Mouse (Mus musculus): ENCODE measurements at regions not wholly inside any gene's neighbourhood (a gene's known extent, or its start where the extent isn't known, plus 50 kb on each side); places are given as distances from the start of the nearest gene placed in this dataset.
A peak's percentile ranks its signal among the peaks of the same experiment; 100 is the strongest.

DNA sequence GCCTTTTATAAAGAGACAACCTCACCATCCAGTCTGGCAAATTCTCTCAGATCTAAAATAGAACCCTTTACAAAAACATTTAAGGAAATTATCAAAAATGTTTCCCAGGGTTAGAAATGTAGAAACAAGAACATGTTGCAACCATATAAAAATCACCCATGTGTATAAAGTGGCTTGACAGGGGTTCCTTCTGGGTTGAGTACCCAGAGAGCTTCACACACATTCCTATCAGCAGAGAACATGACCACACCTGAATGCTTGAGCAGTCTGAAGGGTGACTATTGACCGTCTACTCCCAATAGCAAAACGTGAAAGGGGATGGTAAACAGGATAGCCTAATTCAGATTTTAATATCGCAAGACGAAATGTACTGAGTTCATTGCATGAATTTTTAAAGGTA lies 57.8 kb upstream of the Zfand5 start:
- no peak for DNase-seq (ENCODE audit: low spot score in 2 of 2)

DNA sequence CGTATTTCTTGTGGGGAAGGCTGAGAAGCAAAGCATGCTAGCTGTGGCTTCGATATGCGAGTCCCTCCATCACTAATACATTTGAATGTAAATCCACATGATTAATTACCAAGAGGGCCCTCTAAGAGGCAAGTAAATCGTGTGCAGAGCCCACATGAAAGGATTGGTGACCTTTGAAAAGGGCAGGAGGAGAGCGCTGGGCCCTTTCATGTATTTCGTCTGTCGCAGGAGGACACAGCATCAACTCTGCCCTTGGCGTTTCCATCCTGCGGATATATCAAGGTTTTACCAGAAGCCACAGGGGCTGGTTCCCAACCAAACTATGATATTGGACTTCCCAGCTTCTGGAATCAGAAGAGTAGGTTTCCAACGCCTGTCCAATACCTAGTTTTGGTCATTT lies 78.6 kb upstream of the Zfand5 start:
- DNase-seq (ENCODE audit: low spot score in 2 of 2): no peak

DNA sequence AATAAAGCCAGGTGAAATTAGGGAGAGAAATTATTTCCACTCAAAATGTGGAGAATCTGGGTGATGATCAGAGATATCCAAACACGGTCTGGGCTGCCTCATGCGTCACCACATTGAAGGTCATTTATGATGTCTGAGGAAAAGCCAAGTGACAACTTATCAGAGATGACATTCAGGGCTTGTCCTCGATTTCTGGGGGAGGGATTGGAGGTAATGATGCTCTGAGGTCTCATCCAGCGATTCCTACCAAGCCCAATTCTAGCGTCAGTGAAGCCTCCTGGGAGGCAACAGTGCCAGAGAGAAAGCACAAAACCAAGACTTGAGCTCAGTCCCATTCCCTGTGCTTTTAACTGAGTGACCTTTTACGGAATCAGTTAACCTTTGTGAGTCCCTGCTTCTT lies 79.5 kb upstream of the Zfand5 start:
- DNase-seq (ENCODE audit: low spot score in 2 of 2): no peak

DNA sequence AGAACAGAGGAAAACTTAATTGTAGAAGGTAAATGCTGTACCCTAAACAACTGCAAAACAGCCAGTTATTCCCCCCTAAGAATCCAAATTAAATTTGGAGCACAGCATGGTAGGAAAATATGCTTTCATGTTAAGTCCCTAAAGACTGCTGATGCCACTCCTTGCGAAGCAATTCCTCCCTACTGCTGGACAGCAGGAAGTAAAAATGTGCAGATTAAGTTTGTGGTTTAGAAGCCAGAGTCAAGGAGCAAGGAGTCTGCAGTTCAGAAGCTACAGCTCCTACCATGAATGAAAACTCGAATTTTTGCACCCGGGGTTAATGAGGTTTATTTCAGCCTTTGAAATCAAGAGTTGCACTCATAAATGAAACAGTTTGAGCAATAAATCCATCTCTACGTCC lies 82.9 kb upstream of the Zfand5 start:
- DNase-seq (ENCODE audit: low spot score in 2 of 2): no peak

DNA sequence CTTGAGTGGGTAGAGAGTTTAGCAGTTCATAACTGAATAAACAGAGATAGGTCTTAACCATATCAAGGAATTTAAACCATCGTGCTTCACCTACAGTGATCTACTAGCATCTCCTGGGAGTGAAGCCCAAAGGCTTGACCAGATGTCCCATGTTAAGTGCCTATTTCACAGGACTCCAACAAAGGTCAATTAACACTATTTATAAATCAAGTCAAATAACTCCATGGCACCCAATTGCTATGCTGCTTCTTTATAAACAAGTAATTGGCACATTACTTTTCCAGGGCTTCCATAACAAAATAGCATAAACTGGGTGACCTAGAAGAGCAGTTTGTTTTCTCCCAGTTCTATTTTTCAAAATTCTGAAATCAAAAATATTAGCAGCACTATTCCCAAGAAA lies 85.4 kb upstream of the Zfand5 start:
- no peak for DNase-seq (ENCODE audit: low spot score in 2 of 2)

DNA sequence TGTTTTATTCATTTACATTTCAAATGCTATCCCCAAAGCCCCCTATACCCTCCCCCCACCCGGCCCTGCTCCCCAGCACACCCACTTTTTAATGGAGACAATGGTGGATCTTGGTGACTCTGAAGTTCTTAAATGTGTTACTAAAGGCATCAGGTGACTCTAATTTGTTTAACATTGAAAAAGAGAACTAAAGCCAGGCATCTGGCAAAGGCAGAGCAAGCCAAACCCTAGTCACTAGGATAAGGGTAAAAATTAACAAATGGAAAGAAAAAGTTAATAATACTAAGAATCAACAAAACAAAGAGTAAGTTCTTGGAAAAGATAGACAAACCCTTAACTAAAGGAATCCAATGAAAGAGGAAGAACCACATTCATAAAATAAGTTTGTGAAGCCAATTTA lies 86.1 kb upstream of the Zfand5 start:
- no peak for DNase-seq (ENCODE audit: low spot score in 2 of 2)

DNA sequence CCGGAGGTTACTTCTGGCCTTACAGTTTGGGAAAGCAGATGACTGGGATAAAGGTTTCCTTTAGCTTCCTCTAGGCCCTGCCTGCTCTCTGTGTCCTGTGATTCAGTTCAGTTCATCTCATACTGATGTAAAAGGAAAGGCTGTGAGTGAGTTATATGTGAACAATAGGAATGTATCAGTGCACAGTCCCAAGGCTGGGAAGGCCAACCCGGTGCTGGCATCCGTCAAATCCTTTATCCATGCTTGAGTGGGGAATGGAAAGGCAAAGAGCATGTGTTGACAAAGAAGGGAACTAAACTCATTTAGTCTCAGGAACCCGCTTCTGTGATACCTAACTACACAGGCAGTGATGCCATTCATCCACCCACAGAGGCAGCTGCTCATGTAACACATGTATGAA lies 89.0 kb upstream of the Zfand5 start:
- DNase-seq (ENCODE audit: low spot score in 2 of 2): no peak

DNA sequence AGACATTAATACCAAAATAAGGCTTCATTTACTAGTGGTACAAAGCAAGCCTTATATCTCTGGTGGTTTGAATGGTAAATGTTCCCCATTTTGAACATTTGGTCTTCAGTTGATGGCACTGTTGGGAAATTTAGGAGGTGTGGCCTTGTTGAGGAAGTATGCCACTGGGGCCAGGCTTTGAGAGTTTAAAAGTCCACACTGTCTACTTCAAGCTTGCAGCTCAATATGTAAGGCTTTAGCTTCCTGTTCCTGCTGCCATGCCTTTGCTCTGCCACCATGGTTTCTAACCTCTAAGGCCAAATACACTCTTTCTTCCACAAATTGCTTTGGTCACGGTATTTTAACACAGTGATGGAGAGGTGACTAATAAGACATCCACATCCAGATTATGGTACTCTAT lies 92.2 kb upstream of the Zfand5 start:
- DNase-seq (ENCODE audit: low spot score in 2 of 2): no peak

DNA sequence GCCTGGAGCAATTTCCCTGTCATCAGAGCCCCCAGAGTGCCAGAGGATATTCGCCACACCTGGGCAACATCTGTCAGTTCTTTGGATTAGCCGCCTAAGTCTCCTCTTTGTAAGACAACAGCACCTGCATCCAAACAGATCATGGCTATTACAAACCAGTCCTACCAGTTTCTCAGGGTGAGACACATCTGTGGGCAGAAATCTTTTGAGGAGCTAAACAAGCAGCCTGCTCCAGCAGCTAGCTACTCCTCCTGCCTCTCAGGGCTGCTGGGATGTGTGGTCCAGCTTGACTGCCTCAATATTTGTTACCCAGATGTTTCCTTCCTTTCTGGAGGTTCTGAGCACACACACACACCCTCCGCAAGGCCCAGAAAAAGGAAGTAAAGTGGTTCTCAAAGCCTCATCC lies 96.6 kb upstream of the Zfand5 start:
- DNase-seq (ENCODE audit: low spot score in 2 of 2): no peak

DNA sequence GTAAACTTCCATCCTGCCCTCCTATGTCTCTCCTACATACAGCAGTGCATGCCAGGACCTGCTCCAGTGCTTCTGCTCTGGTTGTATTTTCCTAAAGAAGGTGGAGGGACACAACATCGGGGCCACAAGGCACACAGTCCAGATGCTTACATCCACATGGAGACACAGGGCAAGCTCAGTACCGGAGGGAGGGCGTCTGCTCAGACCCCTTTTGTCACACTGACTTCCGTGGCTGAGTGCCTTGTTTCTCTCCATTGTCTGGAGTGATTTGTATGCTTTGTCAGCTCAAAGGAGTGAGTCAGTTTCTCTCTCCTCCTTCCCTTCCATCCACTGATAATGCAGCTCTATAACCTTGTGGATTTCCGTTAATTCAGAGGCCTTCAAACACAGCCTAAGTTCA lies 97.4 kb upstream of the Zfand5 start:
- no peak for DNase-seq (ENCODE audit: low spot score in 2 of 2)

DNA sequence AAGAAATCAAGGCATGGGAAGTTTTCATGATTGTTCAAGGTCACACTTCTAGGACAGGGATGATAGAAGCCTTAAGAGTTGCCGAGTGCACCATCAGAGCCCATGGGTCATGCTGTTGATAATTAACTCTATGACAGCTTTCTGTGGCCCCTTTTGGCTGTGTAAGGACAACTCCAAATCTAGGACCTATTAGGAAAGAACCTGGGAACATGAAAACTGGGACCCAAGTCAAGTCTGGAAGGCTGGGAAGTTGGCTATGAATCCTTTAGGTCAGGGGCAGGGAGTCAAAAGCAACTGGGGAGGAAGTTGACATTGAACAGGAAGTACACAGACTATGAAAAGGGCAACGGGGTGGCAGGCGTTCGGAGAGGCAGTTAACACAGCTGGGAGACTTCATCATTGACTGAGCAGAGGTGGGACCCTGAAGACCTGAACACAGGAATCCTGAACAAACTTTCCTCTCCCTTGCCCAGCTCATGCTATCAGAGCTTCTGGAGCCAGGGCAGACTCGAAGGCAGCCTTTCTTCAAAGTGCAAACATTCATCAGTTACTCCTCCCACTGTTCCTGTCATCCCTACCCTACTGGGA lies 98.1 kb upstream of the Zfand5 start:
- peak; percentile 14 to 61 for DNase-seq (ENCODE audit: low spot score in 2 of 2)

DNA sequence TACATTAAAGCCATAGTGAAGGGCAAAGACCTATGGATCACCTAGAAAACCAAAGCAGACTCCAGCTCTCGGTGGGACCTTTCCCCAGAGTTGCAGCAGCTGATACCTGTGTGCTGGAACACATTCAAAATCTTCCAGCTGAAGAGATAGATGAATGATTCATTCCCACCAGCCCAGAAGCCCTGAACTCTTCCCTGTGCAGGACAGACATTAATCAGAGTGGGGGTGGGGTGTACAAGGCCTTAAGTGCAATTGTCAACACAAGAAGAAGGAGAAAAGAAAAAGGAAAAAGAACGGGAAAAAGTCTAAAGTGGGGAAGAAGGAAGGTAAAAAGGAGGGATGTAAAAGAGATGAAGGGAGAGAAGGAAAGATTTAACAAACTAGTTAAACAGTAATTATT lies 100.9 kb upstream of the Zfand5 start:
- no peak for DNase-seq (ENCODE audit: low spot score in 2 of 2)

DNA sequence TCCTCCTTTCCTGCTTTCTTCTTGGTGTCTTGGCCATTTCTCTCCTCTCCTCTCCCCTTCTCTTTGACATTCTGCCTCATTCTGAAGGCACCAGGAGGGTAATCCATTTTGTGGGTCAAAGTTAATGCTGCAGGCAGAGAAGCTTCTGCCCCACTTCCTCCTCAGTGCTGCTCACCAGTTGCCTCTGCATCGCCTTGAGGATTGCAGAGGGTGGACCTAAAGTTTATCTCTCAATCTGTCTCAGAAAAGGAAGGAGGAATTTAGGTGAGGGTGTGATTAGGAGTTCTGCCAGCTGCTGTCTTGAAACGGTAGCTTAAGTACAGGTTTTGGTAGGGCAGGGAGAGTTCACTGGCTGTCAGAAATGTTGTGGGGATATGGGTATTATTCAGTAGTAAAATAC lies 101.3 kb upstream of the Zfand5 start:
- no peak for DNase-seq (ENCODE audit: low spot score in 2 of 2)

DNA sequence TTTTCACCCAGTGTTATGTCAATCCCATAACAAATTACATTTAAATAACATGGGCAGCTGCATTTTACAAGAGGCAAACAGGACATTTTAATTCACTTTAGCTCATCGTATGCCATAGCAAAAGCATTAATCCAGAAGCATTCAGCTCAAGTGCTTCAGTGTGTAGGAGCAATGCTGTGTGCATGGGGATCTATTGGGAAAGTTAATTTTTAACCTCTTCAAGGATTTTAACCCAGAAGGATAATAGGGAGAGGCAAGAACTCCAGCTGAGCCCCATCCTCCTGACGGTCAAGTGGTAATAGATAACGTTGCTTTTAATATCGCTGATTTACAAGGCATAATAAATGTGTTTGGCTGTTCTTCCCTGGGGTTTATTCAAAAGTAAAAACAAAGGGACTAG lies 105.1 kb upstream of the Zfand5 start:
- no peak for DNase-seq (ENCODE audit: low spot score in 2 of 2)

DNA sequence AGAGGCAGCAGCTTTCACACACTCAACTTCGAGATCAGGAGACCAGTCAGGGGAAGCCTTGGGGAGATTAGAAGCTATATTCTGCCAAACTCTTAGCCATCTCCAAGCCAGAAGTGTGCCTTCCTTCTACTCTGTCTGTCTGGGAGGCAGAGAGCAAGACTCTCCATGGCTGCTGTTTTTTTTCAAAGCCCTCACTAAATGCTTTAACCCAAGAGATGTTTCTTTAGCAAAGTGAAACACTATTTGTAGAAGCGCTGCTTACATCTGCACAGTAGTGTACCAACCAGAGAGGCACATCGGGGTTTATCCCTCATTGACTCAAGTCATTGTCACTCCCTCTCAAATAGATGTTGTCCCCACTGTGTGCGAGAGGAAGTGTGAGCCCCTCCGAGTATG lies 105.6 kb upstream of the Zfand5 start:
- DNase-seq (ENCODE audit: low spot score in 2 of 2): no peak

DNA sequence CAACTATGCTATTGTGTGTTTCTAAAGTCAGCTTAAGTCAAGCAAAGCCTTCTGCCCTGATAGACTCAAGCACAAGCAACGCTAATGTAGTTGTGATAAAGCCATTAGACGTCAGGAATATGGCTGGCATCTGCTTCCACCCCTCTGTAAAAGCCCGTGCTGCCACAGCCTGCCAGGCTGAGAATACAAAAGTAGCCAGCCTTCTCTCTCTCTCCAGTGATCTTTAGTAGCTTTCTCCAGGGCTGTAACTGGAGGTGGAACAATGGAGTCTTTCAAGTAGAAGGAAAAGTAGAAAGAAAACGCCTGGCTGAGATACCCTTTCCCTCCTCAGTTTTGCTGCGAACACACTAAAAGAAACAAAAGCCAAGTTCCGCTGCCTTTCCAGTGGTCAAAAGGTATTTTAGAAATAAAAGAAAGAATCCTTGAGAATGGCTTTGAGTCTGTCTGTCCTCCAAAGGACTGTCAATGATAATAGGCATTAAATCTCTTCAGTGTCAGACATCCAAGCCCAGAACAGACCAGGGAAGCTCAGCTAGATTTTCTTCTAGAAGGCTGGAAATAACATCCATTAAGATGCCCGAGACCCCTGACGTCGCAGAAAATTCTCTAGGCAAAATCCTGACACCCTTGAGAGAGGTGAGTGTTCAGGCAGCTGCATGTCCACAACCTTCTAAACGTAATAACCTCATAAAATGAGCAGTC lies 106.2 kb upstream of the Zfand5 start:
- DNase-seq (ENCODE audit: low spot score in 2 of 2): no peak

DNA sequence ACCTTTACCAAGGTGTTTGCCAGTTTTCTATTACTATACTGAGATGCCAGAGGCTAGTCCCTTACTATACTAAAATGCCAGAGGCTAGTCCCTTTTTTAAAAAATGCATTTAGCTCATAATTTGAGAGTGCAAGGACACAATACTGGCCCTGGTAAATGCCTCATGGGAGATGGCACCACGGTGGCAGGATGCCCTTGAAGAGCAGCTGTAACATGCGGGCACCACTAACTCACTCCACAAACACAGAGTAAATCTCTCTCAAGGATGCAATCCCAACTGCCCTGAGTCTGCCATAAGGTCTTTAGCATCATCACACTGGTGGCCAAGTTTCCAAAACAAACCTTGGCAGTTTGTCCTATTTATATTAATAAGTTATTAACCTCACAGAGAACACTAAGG lies 108.1 kb upstream of the Zfand5 start:
- no peak for DNase-seq (ENCODE audit: low spot score in 2 of 2)

DNA sequence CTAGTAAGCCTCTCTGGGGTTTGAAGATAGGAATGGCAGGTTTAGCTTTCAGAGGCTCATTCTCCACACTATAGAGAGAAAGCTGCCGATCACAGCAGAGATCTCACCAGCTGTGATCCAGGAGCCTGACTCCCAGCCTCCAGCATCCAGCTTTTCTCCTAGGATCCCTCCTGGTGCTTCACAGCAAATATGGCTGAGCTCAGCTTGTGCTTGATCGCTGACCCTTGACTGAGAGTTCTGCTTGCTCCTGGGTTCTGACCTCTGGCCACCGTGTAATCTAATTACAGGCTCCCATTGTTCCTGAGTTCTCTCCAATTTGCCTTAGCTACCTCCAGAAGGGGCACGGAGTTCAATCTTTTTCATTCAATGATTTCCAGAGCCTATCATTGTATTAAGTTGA lies 111.1 kb upstream of the Zfand5 start:
- no peak for DNase-seq (ENCODE audit: low spot score in 2 of 2)

DNA sequence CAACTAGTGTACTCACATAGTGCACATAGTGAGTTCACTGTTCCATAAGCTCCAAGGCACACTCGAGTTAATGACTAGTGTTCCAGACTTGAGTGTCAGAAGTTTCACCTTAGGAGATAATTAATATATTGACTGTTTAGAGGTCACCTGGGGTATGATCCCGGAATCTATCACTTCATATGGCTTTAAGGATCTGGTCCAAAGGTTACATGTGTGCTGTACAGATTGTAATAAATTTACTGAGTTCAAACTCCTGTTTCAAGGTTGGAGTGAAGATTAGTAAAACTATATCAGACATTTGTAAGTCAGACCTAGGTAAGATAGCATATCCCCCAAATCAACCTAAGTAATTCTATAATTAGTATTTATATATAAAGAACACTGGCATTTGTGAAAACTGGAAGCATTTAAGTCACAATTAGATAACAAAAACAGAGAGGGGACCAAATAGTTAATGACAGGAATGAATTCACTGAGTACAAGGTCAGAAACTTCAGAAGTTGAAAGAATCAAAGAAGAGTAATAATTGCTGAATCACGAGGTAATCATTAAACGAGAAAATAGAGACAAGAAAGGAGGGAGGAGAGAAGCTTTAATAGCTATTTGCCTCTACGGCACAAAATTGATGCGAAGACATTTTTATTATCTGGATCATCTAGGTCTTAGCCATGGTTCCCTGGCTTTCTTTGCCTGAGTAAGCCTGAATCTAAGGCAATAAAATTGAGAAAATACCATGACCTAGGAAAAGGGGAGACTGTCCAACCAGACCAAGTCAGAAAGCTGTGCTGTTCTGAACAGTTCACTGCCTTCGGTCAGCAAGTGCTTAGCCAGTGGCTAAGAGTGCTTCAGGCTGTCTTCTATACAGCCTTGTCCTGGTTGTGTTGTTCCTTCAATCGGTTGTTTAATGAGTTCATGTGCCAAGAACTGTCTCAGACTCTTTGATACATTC lies 112.6 kb upstream of the Zfand5 start:
- no peak for DNase-seq (ENCODE audit: low spot score in 2 of 2)

DNA sequence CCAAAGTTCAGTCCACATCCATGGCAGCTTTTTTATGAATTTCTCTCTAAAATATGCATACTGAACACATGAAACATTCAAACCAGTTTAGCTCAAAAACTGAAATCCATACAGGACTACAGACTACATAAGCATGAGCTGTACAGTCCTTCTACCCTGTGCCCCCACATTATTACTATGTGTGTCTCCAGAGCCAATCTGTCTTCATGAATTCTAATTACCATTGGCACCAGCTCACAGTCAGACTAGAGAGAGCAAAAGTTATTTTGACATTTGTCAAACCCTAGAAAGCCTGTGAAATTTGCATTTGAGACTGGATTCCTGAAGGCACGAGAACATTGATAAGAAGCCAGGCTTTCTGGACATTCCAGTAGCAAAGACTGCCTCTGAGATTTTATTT lies 117.9 kb upstream of the Zfand5 start:
- DNase-seq (ENCODE audit: low spot score in 2 of 2): no peak

DNA sequence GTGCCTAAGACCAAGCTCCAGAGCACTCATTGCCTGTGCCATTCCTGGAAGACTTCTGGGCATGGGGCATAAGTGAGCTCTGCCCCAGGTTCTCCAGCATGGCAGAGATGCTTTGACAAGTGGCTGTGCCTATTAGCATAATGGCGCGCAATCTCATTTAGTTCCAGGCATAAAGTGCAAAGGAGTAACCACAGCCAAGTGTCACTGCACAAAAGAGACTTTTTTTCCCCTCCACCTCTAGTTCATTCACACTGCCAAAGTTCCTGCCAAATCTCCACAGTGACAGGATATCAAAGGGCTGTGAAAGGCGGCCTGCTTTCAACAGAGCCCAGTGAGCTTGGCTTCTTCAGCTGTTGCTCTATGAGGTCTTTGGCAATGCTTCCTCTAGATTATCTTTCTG lies 120.1 kb upstream of the Zfand5 start:
- DNase-seq (ENCODE audit: low spot score in 2 of 2): no peak

DNA sequence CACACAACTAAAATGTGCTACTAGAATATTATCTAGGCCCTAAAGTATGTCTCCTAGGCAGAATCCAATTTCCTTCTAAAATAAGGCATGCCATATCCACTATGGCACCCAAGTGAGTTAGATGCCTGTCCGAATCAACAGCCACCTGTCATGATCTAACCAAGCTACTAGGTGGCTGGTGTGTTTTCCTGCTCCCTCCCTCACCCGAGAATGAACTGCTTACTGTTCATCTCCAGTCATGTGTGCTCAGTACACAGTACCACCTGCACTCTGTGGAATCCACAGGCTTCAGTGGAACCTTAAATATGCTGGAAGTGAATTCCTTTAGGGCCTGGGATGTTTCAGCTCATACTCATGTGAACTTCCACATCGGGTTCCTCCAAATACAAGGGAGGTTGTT lies 121.2 kb upstream of the Zfand5 start:
- no peak for DNase-seq (ENCODE audit: low spot score in 2 of 2)

DNA sequence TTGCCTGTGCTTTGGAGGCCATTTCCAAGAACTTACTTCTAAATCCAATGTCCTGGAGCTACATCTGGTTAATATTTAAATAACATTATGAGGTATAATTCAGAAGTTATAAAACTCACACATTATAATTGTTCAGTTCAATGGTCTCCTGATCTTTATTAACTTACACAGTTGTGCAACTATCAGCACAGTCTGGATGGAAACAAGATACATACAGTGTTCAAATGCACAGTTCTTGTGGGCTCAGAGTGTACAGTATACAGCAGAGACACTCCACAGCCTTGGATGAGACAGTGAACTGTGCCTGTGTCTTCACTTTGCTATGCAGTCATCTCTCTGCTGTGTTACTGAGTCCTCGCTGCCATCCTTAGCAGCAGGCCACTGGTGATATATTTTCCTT lies 121.8 kb upstream of the Zfand5 start:
- DNase-seq (ENCODE audit: low spot score in 2 of 2): no peak

All from spleen, postnatal 4 days (tissue).